Mouse (Mus musculus): ENCODE results near the gene Det1.
A peak's percentile ranks its signal among the peaks of the same experiment; 100 is the strongest.

Det1 gene

DNA sequence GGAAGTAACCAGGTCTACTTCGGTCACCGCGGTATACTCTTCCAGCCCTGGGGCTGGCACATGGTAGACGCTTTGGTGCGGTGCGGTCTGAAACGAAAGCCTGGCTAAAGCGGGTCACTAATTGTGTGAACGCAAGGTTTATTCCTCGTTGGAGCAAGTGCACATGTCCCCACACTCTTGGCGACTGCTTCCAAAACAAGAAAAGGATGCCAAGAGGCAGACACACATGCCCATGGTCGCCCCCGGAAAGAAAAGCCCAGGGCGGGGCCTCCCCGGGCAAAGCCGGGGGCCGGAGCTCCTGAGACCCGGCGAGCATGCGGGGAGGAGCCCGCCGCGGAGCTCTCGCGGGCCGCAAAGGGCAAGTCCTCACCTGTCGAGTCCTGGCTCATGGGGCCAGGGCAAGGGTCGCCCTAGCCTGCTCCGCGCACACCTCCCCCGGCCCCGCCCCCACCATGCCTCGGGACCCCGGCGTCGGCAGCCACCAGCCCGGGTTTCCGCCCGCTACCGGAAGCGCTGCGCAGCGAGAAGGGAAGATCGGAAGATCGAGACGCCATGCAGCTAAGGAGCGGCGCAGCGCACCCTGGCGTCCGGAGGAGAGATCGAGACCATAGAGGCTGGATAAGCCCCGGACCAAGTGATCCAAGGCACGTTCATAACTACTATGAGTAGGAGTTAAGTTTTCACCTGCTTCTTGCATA lies at the start of gene Det1:
Gene Det1, minus strand, starts transcription at position 527 of the 698 bp plus-strand sequence.
- DNase-seq = peak; percentile 95

DNA sequence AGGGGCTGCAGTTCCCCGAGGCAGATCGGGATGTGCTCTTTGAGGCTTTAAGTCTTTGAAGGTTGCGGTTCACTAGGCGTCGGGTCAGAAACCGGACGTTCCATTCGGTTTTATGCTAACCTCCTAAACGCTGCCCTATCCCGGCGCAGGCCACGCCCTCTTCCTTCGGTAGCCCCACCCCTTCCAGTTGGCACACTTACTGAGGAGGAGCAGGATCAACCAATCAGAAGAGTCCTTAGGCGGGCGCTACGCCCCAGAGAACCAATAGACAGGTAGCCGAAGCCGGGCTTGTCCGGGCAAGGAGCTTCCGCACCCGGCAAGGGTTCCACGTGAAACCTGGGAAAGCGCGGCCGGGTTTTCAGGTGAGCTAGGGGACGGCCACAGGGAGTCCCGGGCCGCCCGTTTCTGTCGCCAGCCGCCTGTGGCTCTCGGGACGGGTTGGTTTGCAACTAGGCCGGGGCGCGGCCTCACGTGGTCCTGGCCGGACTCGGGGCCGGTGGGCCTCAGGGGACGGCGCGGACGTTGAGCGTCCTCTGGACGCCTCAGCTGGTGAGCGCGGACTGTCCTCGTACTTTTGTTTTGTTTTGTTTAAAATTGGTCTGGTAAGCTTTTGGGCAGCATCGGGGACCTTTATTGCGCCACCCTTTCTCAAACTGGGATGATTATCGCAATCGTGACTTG lies 48.7 kb upstream of the Det1 start, which contains the start of gene Aen:
Gene Aen, plus strand, starts transcription at position 202 of the 681 bp plus-strand sequence.
- DNase-seq = peak; percentile 99

DNA sequence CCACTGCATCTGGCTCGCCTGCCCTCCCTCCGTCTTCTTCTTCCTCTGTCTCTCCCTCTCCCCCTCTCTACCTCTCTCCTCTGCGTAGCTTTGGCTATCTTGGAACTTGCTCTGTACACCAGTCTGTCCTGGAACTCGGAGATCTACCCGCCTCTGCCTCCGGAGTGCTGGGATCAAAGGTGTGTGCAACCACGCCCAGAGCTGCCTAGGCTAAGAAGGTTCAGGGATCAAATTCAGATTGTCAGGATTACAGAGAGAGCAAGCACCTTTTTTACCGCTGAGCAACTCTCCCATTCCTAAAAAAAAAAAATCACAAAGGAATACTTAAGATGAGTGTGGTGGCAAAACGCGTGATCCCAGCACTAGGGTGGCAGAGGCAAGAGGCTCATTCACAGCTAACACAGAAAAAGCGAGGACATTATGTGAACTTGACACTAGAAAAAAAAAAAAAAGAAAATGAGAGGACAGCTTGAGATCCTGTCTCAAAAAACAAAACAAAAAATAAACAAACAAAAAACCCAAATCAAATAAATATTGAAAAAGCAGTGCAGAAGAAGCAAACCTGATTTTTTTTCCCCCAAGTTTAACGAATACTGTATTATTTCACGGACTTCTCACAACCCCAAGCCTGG lies 48.1 kb upstream of the Det1 start:
- peak; percentile 13 for DNase-seq

DNA sequence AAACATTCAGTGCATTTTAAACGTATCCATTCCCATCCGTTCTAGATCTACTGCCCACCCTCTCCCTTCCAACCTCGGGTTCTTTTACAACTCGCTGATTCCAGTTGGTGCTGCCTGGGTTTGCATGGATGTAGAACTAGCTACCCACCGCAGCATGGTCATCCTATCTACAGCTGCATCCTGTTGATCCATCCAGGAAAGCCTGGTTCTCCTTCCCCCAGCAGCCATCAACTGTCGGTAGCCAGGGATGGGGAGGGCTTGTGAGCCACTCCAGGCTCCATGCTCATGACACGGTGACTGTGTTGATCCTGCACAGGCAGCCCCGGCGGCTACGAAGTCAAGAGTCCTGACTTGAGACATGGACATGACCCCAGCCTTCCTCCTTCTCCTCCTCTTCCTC lies 46.9 kb upstream of the Det1 start:
- DNase-seq = peak; percentile 2

DNA sequence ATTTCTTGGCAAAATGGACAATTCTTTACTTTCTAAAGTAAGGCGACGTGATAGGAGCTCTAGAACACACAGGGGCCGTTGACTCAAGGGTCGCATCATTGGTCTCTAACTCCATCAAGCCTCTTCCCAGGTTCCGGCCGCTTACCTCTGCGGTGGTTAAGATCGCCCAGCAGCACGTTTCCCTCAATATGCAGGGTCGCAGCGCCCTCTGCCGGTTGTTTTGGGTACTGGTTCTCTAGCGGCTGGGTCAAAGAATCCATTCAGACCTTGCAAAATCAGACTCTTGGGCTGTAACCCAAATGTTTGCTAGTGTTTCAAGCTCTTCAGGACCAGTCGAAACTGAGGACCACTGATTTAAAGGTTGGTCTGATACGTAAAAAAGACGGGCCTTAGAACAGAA lies 43.6 kb upstream of the Det1 start:
- DNase-seq = peak; percentile 91

DNA sequence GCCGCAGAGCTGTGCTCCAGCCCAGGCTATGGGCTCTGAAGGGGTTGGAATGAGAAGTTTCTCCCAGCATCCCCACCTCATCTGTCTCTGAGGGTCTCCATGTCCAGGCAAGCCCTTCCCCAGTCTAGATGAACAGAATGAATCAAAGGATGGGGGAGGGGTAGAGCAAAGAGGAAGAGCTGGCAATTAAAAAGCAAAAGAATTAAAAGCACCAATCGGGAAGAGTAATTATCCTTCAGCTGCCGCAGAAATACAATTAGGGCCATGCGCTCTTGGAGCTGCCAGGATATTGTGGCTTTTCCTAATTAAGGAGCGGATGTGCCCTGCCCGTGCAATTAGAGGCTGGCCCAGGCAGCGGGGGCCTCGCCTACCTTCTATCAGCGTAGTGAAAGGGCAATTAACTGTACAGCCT lies 40.4 kb upstream of the Det1 start:
- DNase-seq = no peak

DNA sequence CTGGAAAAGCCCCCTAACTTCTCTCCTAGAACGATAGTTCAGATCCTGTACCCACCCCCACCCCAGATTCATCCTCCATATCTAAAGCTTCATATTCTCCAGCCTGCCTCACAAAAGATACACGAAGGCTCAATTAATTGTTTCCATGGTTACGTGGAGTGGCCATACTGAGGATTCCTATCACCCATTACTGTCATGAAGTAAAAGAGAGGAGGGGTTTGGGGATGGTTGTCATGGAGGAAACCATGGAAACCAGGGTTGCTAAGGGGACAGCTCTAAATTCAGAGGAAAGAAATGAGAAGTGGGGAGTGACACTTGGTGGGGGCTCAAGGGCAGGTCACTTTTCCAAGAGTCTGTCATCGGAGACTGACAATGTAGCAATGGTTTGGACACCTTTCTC lies 39.4 kb upstream of the Det1 start:
- DNase-seq = no peak

DNA sequence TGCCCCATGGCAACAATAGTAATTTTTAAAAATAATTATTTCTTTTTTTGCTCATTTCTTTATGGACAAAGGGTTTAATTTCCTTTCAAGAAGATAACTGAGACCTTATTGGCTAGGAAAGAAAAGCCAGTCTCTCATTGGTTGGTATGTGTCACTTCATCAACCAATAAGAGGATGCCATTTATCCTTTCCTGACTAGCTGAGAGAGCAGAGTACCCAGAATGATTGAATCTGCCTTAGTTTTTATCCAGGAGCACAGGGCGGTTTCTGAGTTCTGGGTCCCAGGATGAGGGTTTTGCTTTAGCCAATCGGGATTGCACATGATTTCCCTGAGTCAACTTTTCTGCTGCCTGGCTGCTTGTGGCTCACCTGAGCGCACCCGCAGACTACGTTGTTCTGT lies 38.3 kb upstream of the Det1 start:
- DNase-seq = no peak

DNA sequence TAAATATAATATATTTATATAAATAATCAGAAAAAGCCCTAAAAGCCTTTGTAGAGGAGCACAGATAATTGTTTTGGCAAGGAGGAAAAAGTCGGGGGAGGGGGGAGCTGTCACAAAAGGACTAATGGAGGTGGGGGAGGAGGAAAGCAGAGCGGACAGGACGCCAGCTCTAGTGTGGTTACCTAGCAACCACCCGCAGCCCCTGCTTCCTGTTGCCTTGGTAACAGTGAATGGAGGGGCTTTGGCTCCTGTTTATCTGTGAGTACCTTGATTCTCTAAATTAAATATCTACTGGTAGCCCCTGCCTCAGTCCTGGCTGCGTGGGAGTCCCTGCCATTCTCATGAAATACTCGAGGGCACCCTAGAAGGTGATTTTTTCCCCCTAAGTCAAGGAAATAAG lies 37.1 kb upstream of the Det1 start:
- DNase-seq = peak; percentile 50

DNA sequence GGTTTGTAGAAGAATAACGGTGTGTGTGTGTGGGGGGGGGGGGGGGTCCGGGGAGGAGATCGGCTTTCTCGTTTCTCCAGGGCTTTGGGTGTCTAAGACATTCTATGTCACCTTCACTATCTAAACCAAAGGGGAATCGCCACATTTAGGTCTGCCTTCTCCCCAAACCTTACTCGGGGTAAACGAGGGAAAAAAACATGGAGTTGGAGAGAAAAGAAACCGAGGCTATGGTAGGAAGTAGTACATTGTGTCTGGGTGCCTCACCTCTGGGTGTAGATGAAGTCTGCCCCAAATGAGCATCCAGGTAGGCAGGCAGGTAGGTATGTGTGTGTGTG lies 36.6 kb upstream of the Det1 start:
- DNase-seq = no peak

DNA sequence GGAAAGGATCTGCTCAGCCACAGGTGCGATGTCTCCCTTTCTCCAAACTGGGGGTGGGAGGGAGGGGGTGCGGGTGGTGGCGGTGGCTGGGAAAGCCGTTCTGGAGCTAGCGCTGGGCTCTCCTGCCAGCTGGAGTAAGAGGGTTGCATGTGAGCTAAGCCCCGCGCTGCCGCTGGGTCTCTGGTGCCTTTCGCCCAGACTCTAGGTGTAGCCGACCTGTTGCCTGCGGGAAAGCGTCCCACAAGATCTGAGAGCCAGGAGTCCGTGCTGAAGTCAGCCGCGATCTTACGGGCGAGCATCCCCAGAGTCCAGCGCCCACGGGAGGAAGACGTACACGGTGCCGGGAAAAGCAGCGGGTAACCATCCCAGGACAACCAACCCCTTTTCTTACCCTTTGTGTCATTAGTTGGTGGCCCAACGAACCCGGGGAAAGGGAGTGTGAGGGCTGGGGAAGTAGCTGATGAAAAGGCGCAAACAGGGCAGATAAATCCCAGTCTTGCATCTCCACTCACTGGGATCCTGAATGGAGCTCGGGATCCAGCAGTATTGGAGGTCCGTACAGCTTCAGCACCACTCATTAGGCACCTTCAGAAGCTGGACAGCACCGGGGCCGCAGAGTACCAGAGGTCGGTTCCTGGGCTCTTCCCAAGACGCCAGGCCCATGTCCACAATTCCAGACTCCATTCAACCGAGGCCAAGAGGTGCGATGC lies 36.1 kb upstream of the Det1 start:
- DNase-seq = no peak

DNA sequence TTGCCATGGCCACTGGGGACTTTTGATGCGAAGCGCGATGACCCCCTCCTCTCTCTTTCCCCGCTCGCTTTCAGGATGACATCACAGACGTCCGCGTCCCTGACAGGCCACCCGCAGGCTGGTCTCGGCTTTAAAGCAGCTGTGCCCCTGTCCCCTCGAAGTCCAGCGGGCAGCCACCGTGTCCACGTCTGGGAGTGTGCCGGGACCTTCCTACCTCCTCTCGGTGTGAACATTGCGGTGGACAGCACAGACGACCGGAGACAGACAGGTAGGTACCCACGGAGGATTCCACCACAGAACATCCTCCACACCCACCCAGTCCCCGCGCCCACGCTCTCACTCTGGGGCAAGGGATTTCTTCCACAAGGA lies 35.4 kb upstream of the Det1 start:
- peak; percentile 21 for DNase-seq

DNA sequence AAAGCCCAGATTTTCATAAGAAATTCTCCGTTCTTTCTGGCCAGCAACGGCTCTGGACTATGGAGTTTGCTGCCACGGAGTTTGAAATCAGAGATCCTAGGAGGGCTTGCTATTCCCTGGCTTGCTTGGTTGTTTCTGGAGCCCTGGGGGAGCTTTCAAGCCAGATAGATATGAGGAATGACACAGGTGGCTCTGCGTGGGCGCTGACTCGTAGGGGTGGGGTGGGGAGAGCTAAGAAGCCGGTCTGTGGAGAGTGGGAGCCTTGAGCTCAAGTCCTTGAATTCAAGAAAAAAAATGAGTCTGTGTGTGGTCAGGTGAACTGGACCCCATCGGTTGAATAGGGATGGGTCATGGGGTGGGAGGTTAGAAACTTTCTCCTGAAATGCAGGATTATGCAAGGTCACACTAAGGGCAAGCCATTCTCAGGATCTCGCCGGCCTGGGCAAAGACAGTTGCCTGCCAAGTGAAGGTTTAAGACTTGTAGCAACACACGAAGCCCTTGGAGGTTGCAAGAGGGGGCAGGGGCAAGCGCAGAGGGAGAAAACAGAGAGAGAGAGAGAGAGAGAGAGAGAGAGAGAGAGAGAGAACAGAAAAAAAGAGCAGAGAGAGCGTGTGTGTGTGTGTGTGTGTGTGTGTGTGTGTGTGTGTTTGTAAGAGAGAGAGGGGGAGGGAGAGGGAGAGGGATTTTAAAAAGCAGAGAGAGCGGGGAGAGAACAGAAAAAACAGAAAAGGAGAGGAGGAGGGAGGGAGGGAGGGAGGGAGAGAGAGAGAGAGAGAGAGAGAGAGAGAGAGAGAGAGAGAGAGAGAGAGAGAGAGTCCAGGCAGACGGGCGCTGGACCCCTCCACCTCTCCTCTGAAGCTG lies 34.8 kb upstream of the Det1 start:
- peak; percentile 43 for DNase-seq

DNA sequence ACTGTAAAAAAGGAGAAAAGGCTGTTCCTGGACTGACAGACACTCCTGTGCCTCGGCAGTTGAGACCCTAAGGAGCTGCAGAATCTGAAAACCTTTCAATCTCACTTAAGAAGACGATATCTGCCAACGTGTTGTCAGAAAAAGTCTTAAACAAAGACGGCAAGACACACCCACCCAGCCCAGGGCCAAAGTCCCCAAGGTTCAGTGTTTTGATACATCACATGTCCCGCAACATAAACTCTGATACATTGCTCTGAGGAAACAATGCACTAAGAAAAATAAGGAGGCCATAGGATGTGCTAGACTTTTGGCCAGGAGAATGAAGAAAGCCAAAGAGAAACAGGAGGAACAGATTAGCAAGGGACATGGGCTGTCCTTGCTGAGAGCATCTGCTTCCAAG lies 25.8 kb upstream of the Det1 start:
- no peak for DNase-seq

DNA sequence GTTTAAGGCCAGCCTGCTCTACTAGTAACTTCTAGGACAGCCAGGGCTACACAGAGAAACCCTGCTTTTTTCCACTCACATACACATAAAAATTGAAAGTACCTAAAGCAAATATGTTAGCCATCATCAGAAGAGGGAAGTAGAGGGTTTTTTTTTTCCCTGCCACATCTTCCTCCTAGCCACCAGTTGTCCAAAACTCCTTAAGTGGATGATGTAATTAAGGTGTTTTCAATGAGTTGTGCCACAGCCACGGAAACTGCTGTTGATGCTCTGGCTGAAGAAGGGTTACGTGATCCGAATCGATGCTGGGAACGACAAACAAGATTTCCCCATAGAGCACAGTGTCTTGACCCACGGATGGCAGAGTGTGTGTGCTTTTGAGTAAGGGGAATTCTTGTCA lies 25.3 kb upstream of the Det1 start:
- DNase-seq = no peak

DNA sequence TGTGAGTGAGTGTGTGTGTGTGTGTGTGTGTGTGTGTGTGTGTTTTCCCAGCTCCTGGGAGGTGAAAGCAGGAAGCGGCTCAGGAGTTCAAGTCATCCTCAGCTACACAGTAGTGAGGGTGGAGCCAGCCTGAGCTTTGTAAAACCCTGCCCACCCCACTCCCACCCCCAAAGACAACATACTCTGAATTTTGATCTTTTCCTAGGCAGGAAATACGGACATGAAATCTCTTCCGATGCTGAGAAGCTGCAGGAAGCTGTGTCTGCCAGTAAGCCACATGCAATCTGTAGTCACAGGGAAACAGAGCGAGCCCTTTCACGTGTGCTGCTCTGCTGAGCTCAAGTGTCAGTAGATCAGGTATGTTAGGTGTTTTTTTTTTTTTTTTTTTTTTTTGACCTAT lies 21.7 kb upstream of the Det1 start:
- DNase-seq = peak; percentile 37

DNA sequence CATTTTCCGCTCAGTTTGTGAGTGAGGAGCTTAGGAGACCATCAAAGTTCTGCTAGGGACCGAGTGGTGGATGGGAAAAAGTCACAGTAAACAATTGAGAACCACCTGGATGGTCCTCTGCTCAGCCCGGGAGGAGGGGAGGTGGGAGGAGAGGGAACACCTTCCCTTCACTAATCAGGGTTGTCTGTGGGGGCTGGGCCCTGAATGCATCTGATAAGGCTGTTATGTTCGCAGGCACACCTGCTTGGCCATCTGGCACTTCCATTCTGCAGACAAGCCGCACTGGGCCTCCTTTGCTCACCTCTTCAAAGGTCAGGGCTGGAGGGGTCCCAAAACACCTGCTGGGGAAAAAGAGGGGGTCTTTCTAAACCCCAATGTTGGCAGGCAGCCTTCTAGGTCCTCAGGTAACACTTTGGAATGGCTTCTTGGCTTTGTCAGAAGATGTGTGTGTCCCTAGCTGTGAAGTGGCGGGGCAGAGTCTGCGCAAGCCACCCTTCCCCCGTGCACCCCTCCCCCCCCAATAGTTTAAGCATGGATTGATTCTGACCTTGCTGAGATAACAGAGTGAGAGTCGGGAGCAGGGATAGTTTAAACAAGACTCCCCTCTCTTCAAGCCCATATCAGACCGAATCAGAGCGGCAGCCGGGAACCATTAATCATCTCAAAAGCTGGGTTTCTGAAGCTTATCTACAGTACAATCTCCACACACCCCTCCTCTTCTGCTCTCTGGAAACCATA lies 18.3 kb upstream of the Det1 start:
- peak; percentile 86 for DNase-seq

DNA sequence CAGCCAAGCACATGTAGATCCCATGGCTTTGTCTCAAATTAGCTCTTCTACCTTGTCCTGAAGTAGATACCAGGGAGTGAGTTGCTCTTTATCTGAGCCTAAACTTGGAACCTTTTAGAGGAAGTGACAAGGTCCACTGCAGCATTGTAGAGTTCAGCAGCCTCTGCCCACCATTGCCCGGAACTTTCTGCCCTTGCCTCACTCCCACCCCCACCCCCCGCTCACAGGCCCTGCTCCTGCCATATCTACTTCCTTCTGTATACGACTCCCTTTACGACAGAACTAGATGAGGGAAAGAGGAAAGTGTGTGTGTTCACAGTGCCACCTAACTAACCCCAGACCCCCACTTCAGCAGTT lies 17.4 kb upstream of the Det1 start:
- peak; percentile 20 for DNase-seq

DNA sequence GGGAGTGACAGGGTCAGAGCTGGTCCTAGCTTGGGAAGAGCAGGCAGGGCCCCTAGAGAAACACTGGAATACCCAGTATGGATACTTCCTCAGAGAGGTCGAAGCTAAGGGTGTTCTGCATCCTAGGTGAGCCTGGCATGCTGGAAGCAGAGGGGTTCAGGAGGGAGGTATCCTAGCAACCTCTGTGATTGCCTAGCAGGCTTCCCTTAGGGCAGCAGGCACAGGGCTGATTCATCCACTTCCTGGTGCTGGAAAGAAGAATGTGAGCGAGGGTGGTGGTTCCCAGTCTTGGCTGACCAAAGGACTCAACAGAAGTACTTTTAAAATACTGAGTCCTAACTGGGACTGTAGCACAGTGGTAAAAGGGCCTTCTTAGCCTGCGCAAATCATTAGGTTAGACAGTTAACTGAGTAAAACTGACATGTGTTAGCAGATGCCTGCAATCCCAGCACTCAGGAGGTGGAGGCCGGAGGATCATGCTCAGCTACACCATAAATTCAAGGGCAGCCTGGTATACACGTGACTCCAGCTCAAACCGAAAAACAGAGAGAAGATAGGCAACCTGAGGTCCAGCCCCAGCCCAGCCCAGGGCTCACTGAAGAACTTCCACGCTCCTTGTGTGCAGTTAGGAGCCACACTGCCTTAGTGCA lies 16.9 kb upstream of the Det1 start:
- DNase-seq = no peak

DNA sequence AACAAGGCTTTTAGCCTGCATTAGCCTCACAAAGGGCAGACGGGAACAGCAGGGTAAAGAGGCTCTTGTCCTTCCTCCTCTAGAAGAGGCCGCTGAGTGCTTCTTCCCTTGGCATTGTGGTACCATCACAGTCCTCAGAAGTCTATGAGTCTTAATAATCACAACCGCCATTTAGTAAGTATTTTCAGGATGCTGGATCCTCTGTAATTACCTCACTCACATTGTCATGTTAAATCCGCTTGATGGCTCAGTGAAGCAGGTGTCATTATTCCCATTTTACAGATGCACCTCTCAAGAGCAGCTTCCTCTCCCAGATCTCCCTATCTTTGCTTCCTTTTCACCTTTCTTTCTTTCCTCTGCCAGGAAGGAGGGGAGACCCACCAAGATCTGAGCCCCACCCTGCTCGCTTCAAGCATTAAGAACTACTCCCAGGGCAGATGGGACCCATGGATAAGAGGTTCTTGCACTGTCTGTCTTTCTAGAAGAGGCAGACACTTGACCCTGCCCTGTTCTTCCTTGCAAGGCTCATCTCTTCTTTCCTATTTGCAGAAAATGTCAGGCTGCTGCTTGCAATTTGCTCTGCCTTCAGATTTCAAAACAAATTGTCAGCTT lies 8.1 kb upstream of the Det1 start:
- no peak for DNase-seq

DNA sequence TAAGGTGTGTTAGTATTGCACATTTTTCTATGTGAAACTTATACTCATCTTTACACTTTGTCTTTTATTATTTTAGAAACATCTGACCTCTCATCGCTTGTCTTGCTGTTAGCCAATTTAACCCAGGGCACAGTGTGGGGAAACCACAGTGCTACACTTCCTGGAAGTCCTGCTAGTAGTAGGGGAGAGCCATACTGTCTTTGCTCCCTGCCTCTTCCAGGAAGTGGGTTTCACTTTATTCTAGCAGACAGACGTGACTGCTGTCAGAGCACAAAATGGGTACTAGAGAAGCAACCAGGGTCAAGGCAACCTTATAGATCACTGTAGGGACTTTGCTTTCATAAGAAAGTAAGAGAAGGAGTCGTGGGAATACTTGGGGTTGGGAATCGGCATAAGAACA lies 7.0 kb upstream of the Det1 start:
- DNase-seq = peak; percentile 66

Data from thymus, postnatal 14 days (tissue).